ENCODE assay signal across 8 mouse cellular contexts in the genomic region with DNA sequence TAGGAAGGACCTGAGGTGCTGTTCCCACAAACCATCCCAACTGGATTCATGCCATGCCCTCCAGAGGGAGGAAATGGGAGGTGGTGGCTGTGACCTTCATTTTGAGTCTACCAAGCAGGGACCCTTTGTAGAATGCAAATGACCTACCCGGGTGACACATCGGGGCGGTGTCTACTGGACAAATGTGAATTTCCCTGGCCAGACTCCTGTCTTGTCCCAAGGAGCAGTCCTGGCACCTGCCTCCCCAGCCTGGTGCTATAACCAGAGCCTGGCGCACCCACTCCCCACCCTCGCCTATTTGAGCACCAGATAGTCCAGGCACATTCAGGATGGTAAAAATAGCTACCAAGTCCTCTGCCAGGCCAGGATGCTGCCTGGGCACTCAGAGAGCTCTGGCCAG.
DNase-seq lines count a peak whose midpoint lies in the region; ATAC-seq lines count a peak whose summit lies in the region.
"Had no signal": no experiment of that assay in that cellular context is flagged by ENCODE, and none has a peak within 500 bp of the region (broad histone marks: within the 10 kb centered on the region; RNA-seq: fewer than 3 reads in every experiment).

No protein-coding gene starts in this region.

- peak overlapping the region; percentile 64; the same call in 1 of the 2 replicates for H3K9ac ChIP-seq in kidney, embryonic 16.5 days (replicated peaks; ENCODE audit: low read length)
- H3K9ac ChIP-seq in neural tube, embryonic 13.5 days, result peak overlapping the region; percentile 22; the same call in 1 of the 2 replicates

- H3K27me3 ChIP-seq in kidney, embryonic 16.5 days (ENCODE audit: insufficient read depth, low read length), result no peaks in the 10 kb centered on the region
- no peaks in the 10 kb centered on the region for H3K27me3 ChIP-seq in neural tube, embryonic 13.5 days

- no peaks in the 10 kb centered on the region for H3K9me3 ChIP-seq in kidney, embryonic 16.5 days (ENCODE audit: low read length)
- no peaks in the 10 kb centered on the region for H3K9me3 ChIP-seq in neural tube, embryonic 13.5 days
- H3K9me3 ChIP-seq: midbrain, embryonic 12.5 days had no signal

- ATAC-seq in kidney, embryonic 16.5 days (ENCODE audit: low FRiP score, low TSS enrichment), result no peak
- no peak for ATAC-seq in neural tube, embryonic 13.5 days (ENCODE audit: low read depth)

- intact Hi-C loops in gastrocnemius, postnatal 36 days (cut with DNase I), result no loop called here
- intact Hi-C loops in heart, postnatal 14 days (cut with DNase I), result loop anchor here (5.0 kb wide), 1 partner anchor 40 kb away; no protein-coding TSS in a partner anchor

- WGBS in kidney, embryonic 16.5 days, result 85% methylated on average over 5 of the region's 5 CpGs
- WGBS in neural tube, embryonic 13.5 days, result 91% methylated on average over 5 of the region's 5 CpGs

- DNase-seq in kidney, postnatal 10 days, result no peak
- DNase-seq in gastrocnemius, postnatal 36 days, result peak; percentile 50 to 60
- peak; percentile 49 to 55 for DNase-seq in heart, postnatal 14 days
- DNase-seq in urinary bladder, adult 2 months (ENCODE audit: low spot score), result no peak
- no peak for DNase-seq in frontal cortex, adult 2 months (ENCODE audit: extremely low spot score in 1 of 2, low spot score in 1 of 2)

- peak overlapping the region; percentile 32 for H3K4me3 ChIP-seq in kidney, embryonic 16.5 days (ENCODE audit: low read length)
- H3K4me3 ChIP-seq in neural tube, embryonic 13.5 days, result peak overlapping the region; percentile 22; the same call in 1 of the 2 replicates
- H3K4me3 ChIP-seq: midbrain, embryonic 12.5 days had no signal

- H3K27ac ChIP-seq in kidney, embryonic 16.5 days (ENCODE audit: low read length), result peak overlapping the region; percentile 93
- H3K27ac ChIP-seq in neural tube, embryonic 13.5 days (replicated peaks), result peak overlapping the region; percentile 84

- peaks cover 46% of the 10 kb centered on the region for H3K4me1 ChIP-seq in kidney, embryonic 16.5 days (ENCODE audit: insufficient read depth, low read length)
- peaks cover 34% of the 10 kb centered on the region for H3K4me1 ChIP-seq in neural tube, embryonic 13.5 days (replicated peaks)

- H3K36me3 ChIP-seq in kidney, embryonic 16.5 days (ENCODE audit: insufficient read depth, low read length), result no peaks in the 10 kb centered on the region
- H3K36me3 ChIP-seq in neural tube, embryonic 13.5 days, result no peaks in the 10 kb centered on the region
- H3K36me3 ChIP-seq: midbrain, embryonic 12.5 days had no signal

- H3K4me2 ChIP-seq in kidney, embryonic 16.5 days (replicated peaks; ENCODE audit: low read depth, low read length), result peak overlapping the region; percentile 53
- H3K4me2 ChIP-seq in neural tube, embryonic 13.5 days, result peak overlapping the region; percentile 43

Comparison
In these comparisons a context has a peak if more than half of its experiments do, and no peak if none do; other contexts are left out.
1. DNase-seq: peak in gastrocnemius, postnatal 36 days (2 of 2) and heart, postnatal 14 days (2 of 2); none in kidney, postnatal 10 days (single experiment), urinary bladder, adult 2 months (single experiment) and frontal cortex, adult 2 months (0 of 2).